Mouse (Mus musculus) ES-E14 (cell line): ENCODE results near the gene Zbtb43. TPM values are rescaled to one million over a fixed set of nuclear protein-coding genes. Genes with fewer than 3 reads are reported as not detected.

Experiments
- DNase-seq: peaks from one replicate; pipeline ENCODE4 v3.0.0-alpha.2; 2013; ENCODE audit warnings: low read depth, low spot score
- H3K27ac ChIP-seq: 2 replicates; pipeline ENCODE4 v1.5.1; 2012; ENCODE audit warnings: low read depth, mild to moderate bottlenecking, low read length, moderate library complexity, mixed read lengths; ENCODE audit not compliant: poor library complexity, insufficient read depth, severe bottlenecking
- H3K36me3 ChIP-seq: 2 replicates; pipeline ENCODE4 v1.6.1; 2012; ENCODE audit warnings: mild to moderate bottlenecking, low read length, moderate library complexity, mixed read lengths; ENCODE audit not compliant: control insufficient read depth, poor library complexity, insufficient read depth, severe bottlenecking
- H3K4me1 ChIP-seq, 2 experiments: fragments of 150-350 bp in 1 of 2; sonication (generic) in 1 of 2; 2 replicates each; pipeline ENCODE4 v1.6.1; 2012; ENCODE audit warnings: low read length in 2 of 2, mild to moderate bottlenecking in 1 of 2, mixed read lengths in 1 of 2; ENCODE audit not compliant: control insufficient read depth in 2 of 2, insufficient read depth in 2 of 2, poor library complexity in 1 of 2
- H3K4me3 ChIP-seq, 2 experiments: fragments of 150-350 bp in 1 of 2; sonication (generic) in 1 of 2; 2 replicates each; pipeline ENCODE4 v1.5.1; 2012; ENCODE audit warnings: low read length in 2 of 2, low read depth in 1 of 2, mild to moderate bottlenecking in 1 of 2, mixed read lengths in 1 of 2; ENCODE audit not compliant: insufficient read depth in 1 of 2, poor library complexity in 1 of 2, severe bottlenecking in 1 of 2
- H3K9ac ChIP-seq: 2 replicates; pipeline ENCODE4 v1.6.1; 2012; ENCODE audit warnings: low read depth, mild to moderate bottlenecking, low read length, mixed read lengths; ENCODE audit not compliant: poor library complexity, insufficient read depth, severe bottlenecking
- H3K9me3 ChIP-seq: fragments of 150-350 bp; sonication (generic); 2 replicates; pipeline ENCODE4 v1.6.1; 2012; ENCODE audit warnings: low read depth, mild to moderate bottlenecking, low read length; ENCODE audit not compliant: control insufficient read depth, insufficient read depth
- CHD2 ChIP-seq: IDR thresholded peaks from 2 replicates; pipeline ENCODE4 v1.6.1; 2014; ENCODE audit warnings: mild to moderate bottlenecking, low read depth, low read length, inconsistent platforms
- HCFC1 ChIP-seq: IDR thresholded peaks from 2 replicates; pipeline ENCODE4 v1.6.1; 2012; ENCODE audit warnings: low read length, inconsistent platforms, borderline replicate concordance; ENCODE audit not compliant: insufficient read depth
- MAFK ChIP-seq: IDR thresholded peaks from 2 replicates; pipeline ENCODE4 v1.6.1; 2014; ENCODE audit warnings: mild to moderate bottlenecking, low read depth, low read length, inconsistent platforms; ENCODE audit not compliant: insufficient read depth
- ZC3H11A ChIP-seq: IDR thresholded peaks from 2 replicates; pipeline ENCODE4 v1.6.1; 2012; ENCODE audit warnings: low read depth, mild to moderate bottlenecking, inconsistent platforms, low read length, borderline replicate concordance
- ZNF384 ChIP-seq: IDR thresholded peaks from 2 replicates; pipeline ENCODE4 v1.6.1; 2012; ENCODE audit warnings: low read depth, low read length, inconsistent platforms
- in situ Hi-C, 2 experiments: fragments of 600-800 bp; cut with MboI; formaldehyde crosslinking; loops; one replicate each; pipeline ENCODE4 v1.15.1; 2025; ENCODE audit warnings: low sequenced_read_pairs in 2 of 2, inconsistent platforms in 1 of 2; ENCODE audit not compliant: unreplicated experiment in 2 of 2
- total RNA-seq: library from RNA; depleted of rRNA; stranded (reverse); fragments of 300-350 nt; gene quantifications from 2 replicates; pipeline ENCODE4 v1.2.3, GENCODE M21; 2012

Gene Zbtb43
- total RNA-seq, 1 experiment = 31.3 TPM

GRCm38 (mm10) chr2:33430081-33430770 lies 38.1 kb downstream of the Zbtb43 start:
- DNase-seq = no peak
- Histone ChIP-seq H3K27ac (peak overlapping the region; percentile 50; the same call in 1 of the 2 replicates), H3K36me3 (peaks cover 8% of the 10 kb centered on the region; the same call in 1 of the 2 replicates), H3K9me3 (no peaks in the 10 kb centered on the region), H3K9ac (peak overlapping the region; percentile 83), H3K4me3 (peak overlapping the region; percentile 86 to 89), H3K4me1 (peaks cover 13 to 24% of the 10 kb centered on the region in 2 experiments)
- TF ChIP-seq CHD2 (no peak), MAFK (no peak), ZC3H11A (no peak), ZNF384 (no peak), HCFC1 (no peak)
- in situ Hi-C loops = no loop called here

- Histone ChIP-seq H3K36me3 (peaks cover 10% of the 10 kb centered on the region; the same call in 1 of the 2 replicates), H3K4me1 (peaks cover 13 to 22% of the 10 kb centered on the region in 2 experiments), H3K9ac (peak overlapping the region; percentile 83; the same call in 1 of the 2 replicates), H3K27ac (peak overlapping the region; percentile 76; the same call in 1 of the 2 replicates), H3K9me3 (no peaks in the 10 kb centered on the region), H3K4me3 (peak overlapping the region; percentile 31 to 86)
- DNase-seq = no peak
- in situ Hi-C loops = no loop called here
- TF ChIP-seq ZNF384 = no peak
- TF ChIP-seq HCFC1 = no peak
- no peak for TF ChIP-seq MAFK
- TF ChIP-seq CHD2 = no peak
- no peak for TF ChIP-seq ZC3H11A
These were observed 39.0 kb downstream of the Zbtb43 start for GRCm38 (mm10) chr2:33429339-33429738.

- Histone ChIP-seq H3K4me3 (no peak overlapping the region), H3K4me1 (peaks cover 10 to 19% of the 10 kb centered on the region in 2 experiments), H3K9me3 (no peaks in the 10 kb centered on the region), H3K9ac (0 out of 2 replicates have a peak overlapping the region, but pooled peaks have one; percentile 28), H3K36me3 (peaks cover 19% of the 10 kb centered on the region), H3K27ac (peak overlapping the region; percentile 78)
- in situ Hi-C loops = no loop called here
- TF ChIP-seq CHD2 = no peak
- TF ChIP-seq ZNF384 = no peak
- no peak for DNase-seq
These were observed 41.5 kb downstream of the Zbtb43 start for GRCm38 (mm10) chr2:33426640-33427398.

GRCm38 (mm10) chr2:33417454-33417853 lies 50.9 kb downstream of the Zbtb43 start:
- H3K4me1 ChIP-seq = peaks cover 0 to 14% of the 10 kb centered on the region in 2 experiments; a peak in 1 of 4 replicates
- peaks cover 18% of the 10 kb centered on the region for H3K36me3 ChIP-seq
- peak; percentile 31 for DNase-seq
- H3K9ac ChIP-seq = no peak overlapping the region
- no peak overlapping the region for H3K4me3 ChIP-seq
- no peak overlapping the region for H3K27ac ChIP-seq
- TF ChIP-seq HCFC1 (no peak), CHD2 (no peak), MAFK (no peak), ZC3H11A (no peak), ZNF384 (no peak)
- no peaks in the 10 kb centered on the region for H3K9me3 ChIP-seq
- in situ Hi-C loops = no loop called here
